Mouse (Mus musculus) embryo, embryonic 10 days (tissue): ENCODE data around the gene Smco1.
"Not testable (repeated sequence)": the region's sequence is repeated elsewhere in the genome, so short reads cannot be mapped to it uniquely, and the experiment has no call there.

Source experiments
- DNase-seq: peaks from one replicate; pipeline ENCODE4 v3.0.0-alpha.2; 2015; ENCODE audit warnings: low spot score

Gene Smco1

DNA sequence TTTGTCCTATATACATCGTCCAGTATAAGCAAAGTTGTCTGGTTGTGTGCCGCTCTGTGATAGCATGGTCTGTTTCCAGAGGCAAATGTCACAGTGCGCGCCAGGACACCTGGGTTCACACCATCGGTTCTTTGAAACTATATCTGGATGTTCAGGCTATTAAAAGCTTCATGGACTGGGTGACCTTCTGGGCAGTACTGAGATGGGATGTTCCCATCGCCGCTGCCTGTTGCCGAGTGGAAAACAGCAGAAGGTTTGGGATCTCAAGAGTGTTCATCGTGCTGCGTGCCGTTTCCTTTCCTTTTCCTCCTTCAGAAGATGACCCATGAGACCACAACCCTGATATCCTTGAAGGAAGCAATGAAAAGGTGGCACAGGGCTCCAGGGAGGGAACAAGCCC, at the start of gene Smco1:
TSS of gene Smco1 (plus strand) at position 178 of the 400 bp plus-strand sequence.
- no peak for DNase-seq

DNA sequence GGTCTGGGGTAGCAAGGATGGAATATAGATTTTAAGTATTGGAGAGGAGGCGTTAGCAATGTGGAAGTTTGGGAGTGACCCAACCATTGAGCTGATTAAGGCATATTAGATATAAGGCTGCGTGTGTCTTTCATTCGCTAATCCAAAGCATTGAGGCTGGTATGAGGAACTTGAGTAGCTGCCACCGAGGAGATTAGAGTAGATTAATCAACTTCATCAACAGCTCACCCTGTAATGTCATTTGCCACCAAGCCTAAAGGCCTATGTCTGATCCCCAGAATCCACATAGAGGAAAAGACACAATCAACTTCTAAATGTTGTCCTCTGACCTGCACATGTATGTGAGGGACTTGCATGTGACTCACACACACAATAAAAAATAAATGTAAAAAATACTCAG, 49.5 kb upstream of the Smco1 start:
- no peak for DNase-seq

DNA sequence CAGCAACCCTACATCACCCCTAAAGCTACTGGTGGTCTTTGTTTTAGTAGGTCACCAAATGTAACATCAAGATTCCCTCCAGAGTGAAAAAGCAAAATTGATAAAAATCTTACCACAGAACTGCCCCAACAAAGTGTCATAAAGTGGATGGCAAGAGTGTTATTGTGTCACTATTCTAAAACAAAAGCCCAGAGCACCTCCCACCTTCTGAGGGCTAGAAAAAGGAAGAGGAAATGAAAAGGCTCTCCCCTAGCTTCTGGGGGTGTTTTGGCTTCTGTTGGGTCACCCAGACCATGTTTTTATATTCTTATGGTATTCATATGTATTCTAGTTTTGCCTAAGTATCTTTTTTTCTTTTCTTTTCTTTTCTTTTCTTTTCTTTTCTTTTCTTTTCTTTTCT, 48.9 kb upstream of the Smco1 start:
- DNase-seq: no peak

DNA sequence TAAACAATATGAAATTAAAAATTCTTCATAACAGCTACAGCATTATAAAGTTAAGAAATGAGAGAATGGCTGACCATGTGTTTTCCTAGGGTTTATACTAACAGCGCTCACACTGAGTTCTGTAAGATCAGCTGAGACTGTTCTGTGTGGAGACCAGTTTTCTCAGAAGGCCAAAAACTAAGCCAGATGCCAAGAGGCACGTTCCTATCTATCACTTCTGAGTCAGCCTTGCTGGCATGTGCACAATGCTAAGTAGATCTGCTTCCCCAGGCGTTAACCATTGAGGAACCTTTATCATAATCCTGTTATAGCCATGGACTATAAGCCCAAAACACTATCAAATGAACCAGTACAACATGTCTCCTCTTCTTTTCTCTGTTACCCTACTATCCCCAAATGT, 39.2 kb upstream of the Smco1 start:
- DNase-seq: not testable (repeated sequence)

DNA sequence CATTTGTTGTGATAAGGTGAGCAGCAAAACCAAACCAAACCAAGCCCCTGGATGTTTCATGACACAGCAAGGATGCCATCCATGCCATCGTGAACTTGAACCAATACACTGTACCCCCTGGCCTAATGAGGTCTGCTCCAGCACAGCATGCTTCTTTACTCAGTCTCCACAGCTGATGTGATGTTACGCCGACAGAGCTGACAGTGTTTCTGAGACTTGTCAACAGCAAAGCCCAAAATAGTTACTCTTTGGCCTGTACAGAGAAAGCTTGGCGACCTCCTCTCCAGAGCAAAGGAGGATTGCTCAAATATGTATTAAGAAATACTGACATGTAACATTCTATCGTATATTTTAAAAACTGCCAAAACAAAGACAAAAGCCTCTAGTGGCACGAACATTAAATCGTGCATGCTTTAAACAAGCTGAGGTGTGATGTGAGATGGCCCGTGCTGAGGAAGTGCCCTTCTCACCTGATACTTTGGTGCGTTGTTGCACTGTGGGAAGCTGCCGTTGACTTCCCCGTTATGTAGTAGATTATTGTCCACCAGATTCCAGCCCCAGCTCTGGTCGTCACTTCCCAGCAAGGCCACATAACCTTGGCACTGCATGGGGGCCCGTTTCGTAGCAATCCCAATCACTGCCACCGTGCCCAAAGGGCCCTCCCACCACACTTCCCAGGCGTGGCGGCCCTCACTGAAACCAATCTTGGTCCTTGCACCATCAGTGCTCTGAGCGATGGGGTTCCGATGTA, 33.2 kb upstream of the Smco1 start:
- DNase-seq: no peak

DNA sequence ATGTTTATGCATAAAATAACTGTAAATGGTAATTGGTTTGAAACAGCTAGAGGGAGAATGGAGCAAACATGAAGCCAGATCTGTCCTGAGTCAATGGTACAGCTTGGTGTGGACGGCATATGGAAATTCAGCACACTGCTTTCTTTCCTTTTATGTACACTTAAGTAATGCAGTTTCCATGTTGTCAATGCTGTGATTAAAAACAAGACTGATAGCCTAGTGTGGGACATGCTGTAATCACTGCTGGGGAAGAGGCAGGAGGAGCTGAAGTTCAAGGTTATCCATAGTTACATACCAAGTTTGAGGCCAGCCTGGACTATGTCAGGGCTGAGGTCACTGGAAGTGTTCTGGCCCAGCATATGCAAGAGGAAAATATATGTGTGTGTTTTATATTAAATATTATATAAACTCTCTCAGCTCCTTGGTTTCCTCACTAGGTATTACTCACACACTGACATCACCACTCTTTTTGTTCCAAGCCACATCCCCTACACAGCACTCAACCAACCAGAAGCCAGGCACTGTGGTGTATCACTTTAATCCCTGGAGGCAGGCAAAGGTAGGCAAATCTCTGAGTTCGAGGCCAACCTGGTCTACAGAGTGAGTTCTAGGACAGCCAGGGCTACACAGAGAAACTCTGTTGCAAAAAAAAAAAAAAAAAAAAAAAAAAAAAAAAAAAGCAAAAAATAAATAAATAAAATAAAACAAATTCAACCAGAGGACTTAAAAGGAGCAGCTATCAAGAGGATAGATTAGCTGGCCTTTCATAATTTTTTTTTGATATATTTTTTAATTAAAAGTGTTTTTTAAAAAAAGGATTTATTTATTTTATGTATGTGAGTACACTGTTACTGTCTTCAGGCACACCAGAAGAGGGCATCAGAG, 31.6 kb upstream of the Smco1 start:
- DNase-seq: no peak

DNA sequence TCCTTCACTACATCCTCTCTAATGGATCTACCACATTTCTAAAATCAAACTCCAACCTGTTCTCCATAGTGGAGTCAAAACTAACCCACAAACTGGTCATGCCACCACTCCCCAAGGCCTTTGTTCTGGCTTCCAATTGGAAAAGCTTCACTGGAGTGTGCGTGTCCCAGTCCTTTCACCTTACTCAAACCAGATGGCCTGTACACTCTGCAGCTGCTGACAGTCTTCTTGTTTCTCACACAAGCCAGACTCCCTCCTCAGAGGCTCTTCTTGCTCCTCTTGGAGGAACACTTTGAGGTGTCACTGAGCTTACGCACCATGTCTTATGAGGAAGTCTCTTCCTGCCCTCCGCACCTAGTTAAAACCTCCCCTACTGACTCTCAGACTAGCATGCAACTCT, 27.4 kb upstream of the Smco1 start:
- no peak for DNase-seq

DNA sequence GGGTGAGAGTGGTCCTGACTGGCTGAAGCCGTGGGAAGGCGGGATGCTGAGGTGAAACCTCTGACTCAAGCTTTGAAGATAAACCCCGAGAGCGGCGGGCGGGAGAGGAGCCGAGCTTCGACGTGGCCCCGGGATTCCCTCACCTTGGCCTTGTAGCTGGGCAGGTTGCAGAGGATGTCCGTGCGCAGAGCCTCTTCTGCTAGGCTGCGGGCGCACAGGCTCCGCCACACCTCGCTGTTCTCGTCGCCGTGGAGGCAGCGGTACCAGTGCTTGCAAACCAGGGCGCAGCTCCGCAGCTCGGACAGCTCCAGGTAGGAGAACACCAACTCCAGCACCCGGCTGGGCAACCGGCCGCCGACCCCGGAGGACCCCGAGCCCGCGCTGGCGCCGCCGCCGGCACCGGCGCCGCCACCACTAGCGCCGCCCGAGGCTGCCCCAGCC, 24.9 kb upstream of the Smco1 start:
- peak; percentile 70 for DNase-seq

DNA sequence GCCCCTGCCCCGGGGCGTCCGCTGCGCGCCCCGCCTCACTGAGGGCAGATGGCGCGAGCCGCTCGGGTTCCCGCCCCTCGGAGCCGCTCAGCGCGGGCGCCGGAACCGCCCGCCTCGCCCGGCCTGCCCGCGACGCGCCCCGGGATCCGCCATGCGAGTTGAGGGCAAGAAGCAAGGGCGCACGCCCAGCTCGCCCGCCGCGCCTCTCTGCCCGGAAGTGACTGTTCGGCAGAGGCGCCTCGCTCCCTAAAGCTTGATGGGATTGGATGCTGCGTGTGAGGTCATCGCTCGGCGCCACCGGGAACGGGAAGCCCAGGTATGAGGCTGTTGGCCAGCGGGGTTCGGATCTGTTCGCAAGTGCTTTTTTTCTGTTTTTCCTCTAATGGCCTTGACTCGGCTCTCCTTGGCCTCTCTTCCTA, 24.3 kb upstream of the Smco1 start, which contains the start of the genes Fbxo45 and Wdr53:
TSS of gene Fbxo45 (minus strand) at position 207 of the 419 bp plus-strand sequence.
TSS of gene Wdr53 (plus strand) at position 276 of the 419 bp plus-strand sequence.
- peak; percentile 98 for DNase-seq

DNA sequence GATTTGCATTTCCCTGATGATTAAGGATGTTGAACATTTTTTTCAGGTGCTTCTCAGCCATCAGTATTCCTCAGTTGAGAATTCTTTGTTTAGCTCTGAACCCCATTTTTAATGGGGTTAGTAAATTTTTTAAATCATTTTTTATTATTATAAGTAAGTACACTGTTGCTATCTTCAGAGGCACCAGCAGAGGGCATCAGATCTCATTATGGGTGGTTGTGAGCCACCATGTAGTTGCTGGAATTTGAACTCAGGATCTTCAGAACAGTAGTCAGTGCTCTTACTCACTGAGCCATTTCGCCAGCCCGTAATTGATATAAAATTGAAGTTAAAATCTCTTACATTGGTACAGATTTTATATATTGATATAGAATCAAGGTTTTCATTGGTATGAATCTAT, 7.0 kb upstream of the Smco1 start:
- peak; percentile 31 for DNase-seq

DNA sequence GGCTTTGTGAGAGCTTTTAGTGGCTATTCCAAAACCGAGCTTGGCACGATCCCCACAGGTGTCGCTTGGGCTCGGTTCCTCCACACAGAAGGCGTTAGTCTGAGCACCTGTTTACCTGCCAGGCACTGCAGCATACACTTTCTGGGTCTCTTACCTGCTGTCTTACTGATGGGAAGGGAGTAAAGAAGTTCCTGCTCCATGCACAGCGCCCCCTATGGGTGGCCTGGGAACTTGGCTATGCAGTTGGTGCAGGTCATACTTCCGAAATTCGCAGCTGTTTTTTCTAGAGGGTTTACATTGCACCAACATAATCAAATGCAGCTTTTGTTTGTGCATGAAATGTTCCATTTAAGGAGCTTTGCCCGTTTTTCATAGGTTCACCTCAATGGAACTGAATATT, 2.1 kb downstream of the Smco1 start:
- DNase-seq: peak; percentile 10

DNA sequence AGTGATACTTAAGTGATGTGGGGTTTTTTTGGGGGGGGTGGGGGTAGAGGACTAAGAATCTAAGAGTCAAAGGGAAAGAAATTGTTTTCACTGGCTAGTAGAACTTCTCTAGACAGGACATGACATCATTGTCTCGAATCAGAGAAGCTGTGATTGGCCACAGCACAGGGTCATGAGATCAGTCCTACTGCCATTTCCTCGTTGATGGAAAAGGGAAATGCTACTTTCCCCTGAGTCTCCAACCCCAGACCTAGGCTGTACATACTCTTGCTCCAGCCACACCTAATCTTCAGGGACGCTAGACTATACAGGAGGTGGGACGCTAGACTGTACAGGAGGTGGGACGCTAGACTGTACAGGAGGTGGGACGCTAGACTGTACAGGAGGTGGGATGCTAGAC, 3.8 kb downstream of the Smco1 start:
- no peak for DNase-seq

DNA sequence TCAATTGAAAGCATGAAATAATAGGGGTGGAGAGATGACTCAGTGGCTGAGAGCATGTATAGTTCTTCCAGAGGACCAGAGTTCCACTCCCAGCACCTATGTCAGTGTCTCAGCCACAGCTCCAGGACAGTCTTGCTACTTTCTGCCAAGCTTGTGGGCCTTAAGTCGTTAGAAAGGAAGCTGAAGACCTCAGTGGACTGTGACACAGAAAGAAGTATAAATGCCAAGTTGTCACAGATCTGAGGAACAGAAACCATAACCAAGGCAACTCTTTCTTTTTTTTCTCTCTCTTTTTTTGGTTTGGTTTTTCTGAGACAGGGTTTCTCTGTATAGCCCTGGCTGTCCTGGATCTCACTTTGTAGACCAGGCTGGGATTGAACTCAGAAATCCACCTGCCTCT, 4.6 kb downstream of the Smco1 start:
- no peak for DNase-seq

DNA sequence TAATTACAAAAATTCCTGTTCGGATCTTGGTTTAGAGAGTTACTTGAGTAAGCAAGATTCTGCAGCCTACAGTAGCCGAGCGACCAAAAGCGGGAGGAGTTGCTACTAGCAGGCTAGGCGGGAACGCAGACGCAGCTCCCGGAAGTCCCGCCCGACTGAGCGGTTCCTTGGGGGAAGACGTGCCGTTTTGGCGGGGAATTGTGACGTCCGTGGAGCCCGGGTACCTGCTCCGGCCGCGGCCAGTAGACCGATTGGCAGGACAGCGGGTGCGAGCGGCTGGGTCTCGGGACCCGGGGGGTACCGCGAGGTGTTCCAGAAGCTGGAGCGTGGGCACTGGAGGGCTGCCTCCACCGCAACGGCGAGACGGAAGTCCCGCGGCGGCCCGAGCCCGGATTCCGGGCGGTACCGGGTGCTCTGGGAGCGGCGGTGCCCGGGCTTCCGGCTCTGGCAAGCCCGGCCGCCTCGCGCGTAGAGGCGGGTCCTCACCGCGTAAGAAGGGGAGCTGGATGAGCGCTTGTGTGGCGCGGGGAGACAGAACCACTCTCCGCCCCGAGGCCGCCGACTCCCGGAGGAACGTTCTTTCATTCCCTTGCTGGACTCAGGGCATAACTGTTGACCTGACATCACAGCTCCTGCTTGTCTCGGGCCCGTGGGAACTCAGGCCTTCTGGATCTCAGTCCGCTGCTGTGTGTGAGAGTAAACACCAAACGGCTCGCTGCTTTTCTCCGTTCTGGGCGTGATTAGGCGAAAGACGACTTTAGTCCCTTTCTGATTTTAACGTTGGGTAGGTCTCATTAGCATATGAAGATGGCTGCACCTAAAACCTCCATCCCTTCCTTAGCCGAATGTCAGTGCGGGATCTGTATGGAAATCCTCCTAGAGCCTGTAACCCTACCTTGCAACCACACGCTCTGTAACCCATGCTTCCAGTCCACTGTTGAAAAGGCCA, 6.3 kb downstream of the Smco1 start, which contains the start of gene Rnf168:
TSS of gene Rnf168 (plus strand) at position 152 of the 949 bp plus-strand sequence.
- DNase-seq: peak; percentile 95

DNA sequence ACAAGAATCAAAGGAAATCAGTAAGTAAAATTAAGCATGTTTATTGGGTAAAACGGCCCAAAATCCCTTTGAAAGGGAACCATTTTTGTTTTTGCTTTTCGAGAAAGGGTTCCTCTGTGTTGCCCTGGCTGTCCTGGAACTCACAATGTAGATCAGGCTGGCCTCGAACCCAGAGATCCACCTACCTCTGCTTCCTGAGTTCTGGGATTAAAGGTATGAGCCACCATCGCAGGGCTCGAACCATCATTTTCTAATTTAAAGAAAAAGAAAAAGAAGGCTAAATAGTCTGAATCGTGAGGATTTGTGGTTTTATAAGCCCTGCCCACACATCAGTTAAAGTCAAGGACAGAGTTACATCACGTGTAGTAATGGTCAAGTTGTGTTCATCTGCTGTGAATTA, 7.1 kb downstream of the Smco1 start:
- DNase-seq: no peak

DNA sequence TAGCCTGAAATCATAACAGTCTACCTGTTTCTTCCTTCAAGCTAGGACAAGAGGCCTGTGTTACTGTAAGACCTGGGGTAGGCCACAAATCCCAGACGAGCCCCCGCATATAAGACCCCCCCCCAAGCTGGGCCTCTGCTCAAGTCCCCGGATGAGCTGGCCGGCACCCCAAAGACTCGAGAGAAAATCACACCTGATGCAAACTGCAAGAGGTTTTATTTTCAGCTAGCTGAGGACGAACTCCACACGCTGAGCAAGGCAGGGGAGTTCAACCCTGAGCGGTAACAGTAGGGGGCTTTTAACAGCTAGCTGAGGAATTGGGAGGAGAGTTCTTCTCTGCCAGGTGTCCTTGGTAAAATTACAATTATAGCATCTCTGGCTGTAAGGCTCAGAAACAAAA, 8.9 kb downstream of the Smco1 start:
- DNase-seq: no peak

DNA sequence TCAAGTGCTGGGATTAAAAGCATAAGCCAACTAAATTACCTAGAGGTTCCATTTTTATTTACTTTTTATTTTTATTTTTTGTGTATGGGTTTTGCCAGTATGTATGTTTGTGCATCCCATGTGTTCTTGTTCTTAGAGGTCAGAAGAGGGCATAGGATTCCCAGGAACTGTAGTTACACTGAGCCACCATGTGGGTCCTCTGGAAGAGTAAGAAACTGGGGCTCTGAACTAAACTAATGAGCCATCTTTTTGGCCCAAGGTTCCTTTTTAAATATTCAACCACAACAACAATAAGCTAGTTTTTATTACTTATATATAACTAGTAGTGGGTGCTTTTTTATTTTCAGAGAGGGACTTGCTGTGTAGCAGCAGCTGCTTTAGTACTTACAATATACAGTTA, 11.3 kb downstream of the Smco1 start:
- DNase-seq: no peak

DNA sequence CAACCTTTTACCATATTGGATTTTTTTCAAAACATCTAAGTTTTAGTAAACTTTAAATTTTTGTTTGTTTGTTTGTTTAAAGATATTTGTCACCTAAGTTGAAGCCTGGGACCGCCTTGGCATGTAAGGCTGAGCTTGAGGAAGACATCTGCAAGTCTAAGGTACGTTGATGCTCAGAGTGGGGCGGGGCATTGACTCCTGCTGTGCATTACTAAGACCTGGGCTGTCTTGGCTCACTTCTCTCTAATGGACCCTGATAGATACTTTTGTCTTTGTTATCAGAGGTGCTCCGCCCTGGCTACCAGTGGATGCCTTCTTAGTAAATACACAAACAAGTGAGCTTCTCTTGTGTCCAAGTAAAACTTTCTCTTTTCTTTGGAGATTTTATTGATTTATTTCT, 20.6 kb downstream of the Smco1 start:
- no peak for DNase-seq

DNA sequence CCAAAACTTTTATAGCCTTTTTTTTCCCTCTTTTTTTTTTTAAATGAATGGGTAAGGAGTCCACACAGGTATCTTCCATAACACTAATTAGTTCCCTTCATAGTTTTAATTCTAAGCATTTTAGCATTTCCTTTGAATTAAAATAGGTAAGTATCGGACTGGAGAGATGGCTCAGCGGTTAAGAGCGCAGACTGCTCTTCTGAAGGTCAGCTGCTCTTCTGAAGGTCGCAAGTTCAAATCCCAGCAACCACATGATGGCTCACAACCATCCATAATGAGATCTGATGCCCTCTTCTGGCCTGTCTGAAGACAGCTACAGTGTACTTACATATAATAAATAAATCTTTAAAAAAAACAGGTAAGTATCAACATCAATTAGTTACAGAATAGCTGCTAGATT, 28.3 kb downstream of the Smco1 start:
- DNase-seq: not testable (repeated sequence)

DNA sequence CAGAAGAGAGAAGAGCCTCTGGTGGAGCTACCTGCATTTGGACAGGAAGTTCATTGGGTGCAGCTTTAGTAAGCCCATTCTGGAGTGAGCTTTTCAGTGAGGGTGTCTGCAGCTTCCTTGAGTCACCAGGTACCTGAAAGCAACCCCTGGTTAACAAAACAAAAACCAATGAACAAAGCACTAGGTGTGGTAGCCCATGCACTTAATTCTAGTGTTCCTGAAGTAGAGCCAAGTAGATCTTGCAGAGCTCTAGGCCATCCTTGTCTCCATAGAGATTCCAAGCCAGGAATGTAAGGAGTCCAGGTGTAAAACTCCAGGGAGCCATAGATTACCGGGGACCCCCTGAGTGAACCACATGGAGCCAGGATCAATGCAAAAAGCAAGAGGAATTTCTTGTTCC, 31.8 kb downstream of the Smco1 start:
- no peak for DNase-seq

DNA sequence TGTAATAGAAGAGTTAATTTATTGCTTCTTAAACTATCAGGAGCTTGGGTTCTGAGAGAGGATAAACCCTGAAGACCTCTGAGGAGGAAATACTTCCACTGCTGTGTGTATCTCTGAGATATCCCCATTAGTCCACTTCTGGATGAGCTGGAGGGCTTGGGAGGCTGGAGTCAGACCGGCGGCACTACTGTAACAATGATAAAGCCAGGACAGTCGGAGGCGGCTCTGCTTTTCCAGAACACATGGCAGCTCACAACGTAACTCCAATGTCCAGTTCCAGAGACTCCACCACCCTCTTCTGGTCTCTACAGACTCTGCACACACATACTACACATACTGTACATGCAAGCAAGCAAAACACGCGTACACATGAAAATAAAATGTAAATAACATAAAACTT, 32.6 kb downstream of the Smco1 start:
- no peak for DNase-seq

DNA sequence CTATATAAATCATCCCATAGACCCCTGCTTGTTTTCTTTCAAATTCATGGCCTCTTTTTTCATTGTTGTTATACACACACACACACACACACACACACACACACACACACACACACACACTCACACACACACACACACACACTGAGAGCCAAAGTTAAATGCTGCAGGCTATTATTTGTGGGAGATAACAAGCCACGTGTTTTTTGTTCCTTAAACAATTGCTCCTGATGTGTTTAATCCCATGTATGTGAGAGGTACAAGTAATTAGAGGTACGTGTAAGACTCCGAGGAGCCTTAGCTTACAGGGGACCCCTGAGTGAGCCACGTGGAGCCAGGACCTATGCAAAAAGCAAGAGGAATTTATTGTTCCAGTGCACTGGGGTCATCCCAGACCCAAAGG, 40.7 kb downstream of the Smco1 start:
- no peak for DNase-seq
